Mouse (Mus musculus) frontal cortex, adult 2 months (tissue): ENCODE measurements around the gene Odf3b. TPM values are rescaled to one million over a fixed set of nuclear protein-coding genes. Genes with fewer than 3 reads are reported as not detected.

Experiments
- DNase-seq, 2 experiments: peaks; one replicate each; pipeline ENCODE4 v3.0.0; 2022; ENCODE audit warnings: low spot score in 1 of 2; ENCODE audit errors: extremely low spot score in 1 of 2
- polyA plus RNA-seq: library from polyadenylated mRNA; depleted of rRNA; stranded (reverse); fragments of >200 nt; gene quantifications from 2 replicates; pipeline ENCODE4 v1.2.3, GENCODE M21; 2012; rRNA removed

The Odf3b gene
- polyA plus RNA-seq, result 2.4 and 3.8 TPM in 2 replicates

- DNase-seq, result no peak
Measured at GRCm38 (mm10) chr15:89378831-89379401, at the start of gene Odf3b. Gene Odf3b, minus strand, starts transcription at chr15:89379282.

- DNase-seq, result no peak
Measured at GRCm38 (mm10) chr15:89428136-89428790, 49.2 kb upstream of the Odf3b start.

GRCm38 (mm10) chr15:89426716-89427115, 47.6 kb upstream of the Odf3b start:
- DNase-seq, result no peak

- no peak for DNase-seq
Measured at GRCm38 (mm10) chr15:89425711-89426121, 46.6 kb upstream of the Odf3b start, which contains the start of gene Cpt1b. Gene Cpt1b, minus strand, starts transcription at chr15:89425863.

- DNase-seq, result no peak
Measured at GRCm38 (mm10) chr15:89424621-89425020, 45.5 kb upstream of the Odf3b start.

GRCm38 (mm10) chr15:89421938-89422337, 42.9 kb upstream of the Odf3b start:
- no peak for DNase-seq

GRCm38 (mm10) chr15:89415282-89415681, 36.2 kb upstream of the Odf3b start:
- DNase-seq, result no peak

- DNase-seq, result no peak
Measured at GRCm38 (mm10) chr15:89410118-89410517, 31.0 kb upstream of the Odf3b start, which contains the start of gene Syce3. Gene Syce3, minus strand, starts transcription at chr15:89410503.

GRCm38 (mm10) chr15:89406691-89407090, 27.6 kb upstream of the Odf3b start:
- DNase-seq, result no peak

GRCm38 (mm10) chr15:89404831-89405623, 25.9 kb upstream of the Odf3b start:
- no peak for DNase-seq

GRCm38 (mm10) chr15:89402471-89402870, 23.4 kb upstream of the Odf3b start:
- no peak for DNase-seq

- no peak for DNase-seq
Measured at GRCm38 (mm10) chr15:89399716-89400115, 20.6 kb upstream of the Odf3b start.

- DNase-seq, result no peak
Measured at GRCm38 (mm10) chr15:89398146-89398545, 19.1 kb upstream of the Odf3b start.

- DNase-seq, result no peak
Measured at GRCm38 (mm10) chr15:89396883-89397282, 17.8 kb upstream of the Odf3b start.

GRCm38 (mm10) chr15:89390081-89390480, 11.0 kb upstream of the Odf3b start:
- no peak for DNase-seq

GRCm38 (mm10) chr15:89387127-89387526, 8.0 kb upstream of the Odf3b start:
- no peak for DNase-seq

GRCm38 (mm10) chr15:89384617-89385016, 5.5 kb upstream of the Odf3b start, which contains the start of gene Klhdc7b:
Gene Klhdc7b, plus strand, starts transcription at chr15:89384917.
- DNase-seq, result no peak

- DNase-seq, result no peak
Measured at GRCm38 (mm10) chr15:89379429-89379828, 347 bp upstream of the Odf3b start.

GRCm38 (mm10) chr15:89377938-89378828, 899 bp downstream of the Odf3b start:
- no peak for DNase-seq

GRCm38 (mm10) chr15:89377362-89377761, 1.7 kb downstream of the Odf3b start:
- DNase-seq, result no peak
